Mouse (Mus musculus) liver, embryonic 14.5 days (tissue): ENCODE data around the gene Myl7. TPM values are rescaled to one million over a fixed set of nuclear protein-coding genes. Genes with fewer than 3 reads are reported as not detected.
"Not testable (repeated sequence)": the region's sequence is repeated elsewhere in the genome, so short reads cannot be mapped to it uniquely, and the experiment has no call there.

Experiments used
- ATAC-seq: fragments of 200-750 bp; cut with Nextera tagmentation; 2 replicates; pipeline ENCODE4 v1.8.0; 2017; ENCODE audit warnings: moderate number of reproducible peaks, mild to moderate bottlenecking, moderate library complexity; ENCODE audit not compliant: insufficient read depth
- DNase-seq, 3 experiments: peaks; one replicate each; pipeline ENCODE4 v3.0.0-alpha.2; 2012 to 2013; ENCODE audit warnings: low read depth in 3 of 3, low spot score in 3 of 3
- H3K27ac ChIP-seq: fragments of 300-500 bp; sonication (generic); 2 replicates; pipeline ENCODE4 v1.5.1; 2014; ENCODE audit warnings: moderate library complexity, mild to moderate bottlenecking, control low read depth, inconsistent platforms
- H3K27me3 ChIP-seq: fragments of 300-500 bp; sonication (generic); 2 replicates; pipeline ENCODE4 v1.6.1; 2014; ENCODE audit warnings: mild to moderate bottlenecking, low read length, moderate library complexity; ENCODE audit not compliant: control insufficient read depth, insufficient read depth
- H3K36me3 ChIP-seq: fragments of 300-500 bp; sonication (generic); replicated peaks from 2 replicates; pipeline ENCODE4 v1.6.1; 2014; ENCODE audit warnings: low read depth; ENCODE audit not compliant: control insufficient read depth, insufficient read depth
- H3K4me1 ChIP-seq, 2 experiments: fragments of 200-500 bp in 1 of 2; fragments of 300-500 bp in 1 of 2; sonication (generic) in 1 of 2; replicated peaks; 2 replicates each; pipeline ENCODE4 v1.6.1; 2012 to 2014; ENCODE audit warnings: antibody characterized with exemption in 1 of 2, inconsistent platforms in 1 of 2, low read length in 1 of 2; ENCODE audit not compliant: control insufficient read depth in 2 of 2, insufficient read depth in 2 of 2
- H3K4me2 ChIP-seq: fragments of 300-500 bp; sonication (generic); 2 replicates; pipeline ENCODE4 v1.6.1; 2014; ENCODE audit warnings: low read depth, mild to moderate bottlenecking, control low read depth, moderate library complexity
- H3K4me3 ChIP-seq, 2 experiments: fragments of 200-500 bp in 1 of 2; fragments of 300-500 bp in 1 of 2; sonication (generic) in 1 of 2; 2 replicates each; pipeline ENCODE4 v1.5.1; 2012 to 2014; ENCODE audit warnings: low read depth in 2 of 2, low read length in 2 of 2, mild to moderate bottlenecking in 2 of 2, control low read depth in 1 of 2, inconsistent platforms in 1 of 2, moderate library complexity in 1 of 2; ENCODE audit not compliant: insufficient read depth in 1 of 2
- H3K9ac ChIP-seq: fragments of 300-500 bp; sonication (generic); replicated peaks from 2 replicates; pipeline ENCODE4 v1.6.1; 2014; ENCODE audit warnings: mild to moderate bottlenecking, control low read depth, moderate library complexity
- H3K9me3 ChIP-seq: fragments of 300-500 bp; sonication (generic); 2 replicates; pipeline ENCODE4 v1.6.1; 2016; ENCODE audit warnings: low read length, mixed read lengths; ENCODE audit not compliant: control insufficient read depth
- CTCF ChIP-seq: IDR thresholded peaks from 2 replicates; pipeline ENCODE4 v1.5.1; 2016; ENCODE audit warnings: antibody characterized with exemption, low read depth, control low read depth
- EP300 ChIP-seq: IDR thresholded peaks from 2 replicates; pipeline ENCODE4 v1.6.1; 2016; ENCODE audit warnings: antibody characterized with exemption, low read depth
- WGBS: fragments of 180-500 bp; shearing (Covaris S2); extraction: QIAGEN DNeasy Blood & Tissue Kit; methylation state at CpG from one replicate; pipeline ENCODE4 v1.1.7; 2014; ENCODE audit not compliant: insufficient replicate concordance; 5-methylcytosine and 5-hydroxymethylcytosine counted together
- polyA plus RNA-seq, 2 experiments: library from polyadenylated mRNA; depleted of rRNA in 1 of 2; stranded (reverse) in 1 of 2; unstranded in 1 of 2; fragments of >200 nt; fragmentation: Nextera tagmentation in 1 of 2; extraction: Ambion mirVana in 1 of 2; gene quantifications; 2 replicates each; pipeline versions ENCODE4 v1.2.1 to v1.2.3; 2012 to 2014

Myl7 gene
- polyA plus RNA-seq, 2 experiments, result 3.2 to 6.6 TPM

DNA sequence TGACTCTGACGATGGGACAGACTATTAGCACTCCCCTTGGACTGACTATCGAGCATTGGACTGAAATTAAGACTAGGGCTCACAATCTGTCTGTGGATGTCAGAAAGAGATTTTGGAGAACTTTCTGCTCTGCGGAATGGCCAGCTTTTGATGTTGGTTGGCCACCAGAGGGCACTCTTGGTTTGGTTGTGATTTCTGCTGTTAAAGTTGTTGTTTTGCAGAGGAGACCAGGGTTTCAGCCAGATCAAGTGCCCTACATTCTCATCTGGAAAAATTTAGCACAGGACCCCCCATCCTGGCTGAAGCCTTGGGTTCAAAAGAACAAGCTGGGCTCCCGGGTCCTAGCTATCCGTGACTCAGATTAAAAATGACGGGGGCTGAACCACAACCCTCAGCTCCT is 33.4 kb upstream of the Myl7 start:
- H3K36me3 ChIP-seq, H3K4me2 ChIP-seq, H3K9me3 ChIP-seq, DNase-seq, H3K27ac ChIP-seq, H3K4me3 ChIP-seq, H3K4me1 ChIP-seq, ATAC-seq, H3K27me3 ChIP-seq, H3K9ac ChIP-seq: not testable (repeated sequence)
- TF ChIP-seq CTCF, result peak; percentile 47
- 67% methylated on average over 6 of the region's 6 CpGs for WGBS

- no peaks in the 10 kb centered on the region for H3K27me3 ChIP-seq
- H3K4me1 ChIP-seq, result no peaks in the 10 kb centered on the region
- no peak overlapping the region for H3K27ac ChIP-seq
- TF ChIP-seq CTCF, result no peak
- no peak for TF ChIP-seq EP300
- no peaks in the 10 kb centered on the region for H3K36me3 ChIP-seq
- H3K4me3 ChIP-seq, result no peak overlapping the region
- no peak overlapping the region for H3K4me2 ChIP-seq
- H3K9me3 ChIP-seq, result no peaks in the 10 kb centered on the region
- no peak overlapping the region for H3K9ac ChIP-seq
- DNase-seq (no peak), ATAC-seq (no peak)
- WGBS, result 50% methylated on average over 1 of the region's 1 CpGs
Observed at GRCm38 (mm10) chr11:5930578-5930977, 32.0 kb upstream of the Myl7 start.

GRCm38 (mm10) chr11:5926696-5927220 is 28.2 kb upstream of the Myl7 start:
- Histone ChIP-seq H3K4me1 (no peaks in the 10 kb centered on the region), H3K27ac (no peak overlapping the region), H3K27me3 (no peaks in the 10 kb centered on the region), H3K36me3 (no peaks in the 10 kb centered on the region), H3K4me2 (no peak overlapping the region), H3K9ac (no peak overlapping the region), H3K9me3 (no peaks in the 10 kb centered on the region), H3K4me3 (no peak overlapping the region)
- TF ChIP-seq CTCF, result no peak
- TF ChIP-seq EP300, result no peak
- 55% methylated on average over 3 of the region's 3 CpGs for WGBS
- DNase-seq, result no peak
- no peak for ATAC-seq

DNA sequence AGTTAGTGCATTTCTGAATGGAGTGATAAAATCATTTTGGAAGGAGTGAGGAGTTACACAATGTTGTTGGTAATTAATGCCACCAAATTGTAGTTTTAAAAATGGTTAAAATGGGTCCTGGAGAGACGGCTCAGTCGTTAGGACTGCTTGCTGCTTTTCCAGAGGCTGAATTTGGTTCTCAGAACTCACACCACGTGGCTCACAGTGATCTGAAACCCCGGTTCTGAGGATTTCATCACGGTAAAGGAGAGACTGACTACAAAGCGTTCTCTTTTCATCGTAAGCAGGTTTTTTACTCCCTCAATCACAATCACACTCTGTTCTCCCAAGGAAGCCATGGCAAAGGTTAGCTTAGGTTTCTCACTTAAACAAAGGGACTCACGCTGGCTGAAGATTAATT is 26.1 kb upstream of the Myl7 start:
- H3K9ac ChIP-seq, result no peak overlapping the region
- no peak for TF ChIP-seq CTCF
- TF ChIP-seq EP300, result no peak
- DNase-seq, result no peak
- no peak overlapping the region for H3K4me3 ChIP-seq
- H3K4me1 ChIP-seq, result peaks cover 0 to 8% of the 10 kb centered on the region in 2 experiments; a peak in 2 of 4 replicates
- H3K27me3 ChIP-seq, result no peaks in the 10 kb centered on the region
- H3K27ac ChIP-seq, result no peak overlapping the region
- 58% methylated on average over 8 of the region's 8 CpGs for WGBS
- no peak overlapping the region for H3K4me2 ChIP-seq
- H3K36me3 ChIP-seq, result no peaks in the 10 kb centered on the region
- H3K9me3 ChIP-seq, result no peaks in the 10 kb centered on the region
- ATAC-seq, result no peak

- H3K4me3 ChIP-seq, result no peak overlapping the region
- DNase-seq (no peak), ATAC-seq (peak; percentile 56; the same call in 1 of the 2 replicates)
- WGBS, result 31% methylated on average over 16 of the region's 17 CpGs
- H3K4me1 ChIP-seq, result peaks cover 0 to 9% of the 10 kb centered on the region in 2 experiments; a peak in 2 of 4 replicates
- no peaks in the 10 kb centered on the region for H3K9me3 ChIP-seq
- TF ChIP-seq CTCF (no peak), EP300 (no peak)
- H3K9ac ChIP-seq, result no peak overlapping the region
- H3K36me3 ChIP-seq, result no peaks in the 10 kb centered on the region
- H3K4me2 ChIP-seq, result no peak overlapping the region
- no peaks in the 10 kb centered on the region for H3K27me3 ChIP-seq
- no peak overlapping the region for H3K27ac ChIP-seq
Observed at GRCm38 (mm10) chr11:5920323-5920960, 21.9 kb upstream of the Myl7 start.
